Mouse (Mus musculus) retina, postnatal 1 day (tissue): ENCODE data around the gene Gm14459.
"Not testable (repeated sequence)": the region's sequence is repeated elsewhere in the genome, so short reads cannot be mapped to it uniquely, and the experiment has no call there.

Experiments used
- DNase-seq: peaks from one replicate; pipeline ENCODE4 v3.0.0-alpha.2; 2012

Gm14459 gene

GRCm38 (mm10) chrX:8524854-8525253, at the start of gene Gm14459:
Gene Gm14459 (minus strand): TSS chrX:8524954.
- no peak for DNase-seq

DNA sequence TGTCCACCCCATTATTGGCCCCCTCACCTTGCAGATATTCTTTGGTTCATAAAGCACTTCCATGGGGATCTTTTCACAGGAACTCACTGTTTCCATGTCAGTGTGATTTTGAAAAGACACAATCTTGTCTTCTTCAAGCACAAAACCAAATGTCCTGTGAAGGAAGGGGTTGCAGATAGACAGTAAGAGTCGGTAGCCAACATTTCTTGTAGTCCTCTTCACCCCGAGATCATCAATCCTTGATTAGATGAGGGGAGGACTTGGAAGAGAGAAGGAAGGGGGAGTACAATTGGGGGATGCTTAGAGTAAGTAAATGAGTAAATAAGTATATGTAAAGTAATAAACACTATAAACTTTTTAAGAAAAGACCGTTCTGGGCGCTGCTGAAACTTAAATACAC, 23.4 kb upstream of the Gm14459 start, which contains the start of gene Ssxb6:
TSS of gene Ssxb6 (minus strand) at position 101 of the 400 bp plus-strand sequence.
- DNase-seq, result not testable (repeated sequence)
